Mouse (Mus musculus) cerebellum, postnatal 10 days (tissue): ENCODE data around the gene Fcamr.

Experiments
- DNase-seq, 2 experiments: peaks; one replicate each; pipeline ENCODE4 v3.0.0; 2021; ENCODE audit warnings: mixed read lengths in 2 of 2

Gene Fcamr

GRCm38 (mm10) chr1:130800602-130801001 lies at the start of gene Fcamr:
Fcamr (plus strand) TSS chr1:130800902.
- DNase-seq, result no peak

DNA sequence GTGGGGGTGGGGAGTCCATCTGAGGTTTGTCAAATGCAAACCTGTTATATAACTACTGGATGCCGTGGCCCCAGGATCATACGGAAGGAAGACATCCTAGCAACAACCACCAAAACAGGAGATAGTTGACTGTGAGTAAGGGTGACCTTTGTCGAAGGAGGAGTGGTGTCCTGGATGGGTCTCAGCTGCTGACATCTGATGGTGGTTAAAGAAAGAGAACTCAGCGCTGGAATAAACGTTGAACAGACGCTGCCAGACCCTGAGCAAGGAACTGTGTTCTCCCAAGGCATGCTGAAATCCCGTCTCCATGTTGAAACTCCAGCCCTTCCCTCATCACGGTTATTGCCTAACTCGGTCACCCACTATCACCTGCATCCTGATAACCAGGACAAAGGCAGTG lies 41.0 kb upstream of the Fcamr start:
- DNase-seq, result no peak

GRCm38 (mm10) chr1:130761597-130761996 lies 39.1 kb upstream of the Fcamr start:
- DNase-seq, result no peak

- DNase-seq, result no peak
Observed at GRCm38 (mm10) chr1:130762045-130762760, 38.5 kb upstream of the Fcamr start.

DNA sequence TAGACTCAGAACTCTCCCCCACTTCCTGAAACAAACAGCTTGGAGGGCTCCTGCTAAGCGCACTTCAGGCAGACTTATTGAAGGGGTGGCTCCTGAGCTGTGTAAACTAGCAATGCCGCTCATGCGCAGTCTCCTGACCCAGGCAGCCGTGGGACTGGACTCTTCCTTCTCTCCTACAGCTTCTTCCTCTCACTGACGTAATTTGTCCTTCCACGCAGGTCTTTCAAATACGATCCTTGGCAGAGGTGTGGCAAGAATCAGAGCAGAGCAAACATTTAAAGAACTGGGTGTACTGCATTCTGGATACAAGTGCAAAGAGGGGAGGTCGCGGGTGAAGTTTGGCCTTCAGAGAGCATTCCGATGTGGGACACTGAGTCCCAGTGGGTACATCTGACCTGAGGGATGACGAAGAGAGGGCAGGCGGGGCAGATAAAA lies 36.7 kb upstream of the Fcamr start:
- no peak for DNase-seq

- DNase-seq, result peak; percentile 31 to 47
Observed at GRCm38 (mm10) chr1:130767066-130767465, 33.6 kb upstream of the Fcamr start.

- no peak for DNase-seq
Observed at GRCm38 (mm10) chr1:130769925-130770324, 30.8 kb upstream of the Fcamr start.

DNA sequence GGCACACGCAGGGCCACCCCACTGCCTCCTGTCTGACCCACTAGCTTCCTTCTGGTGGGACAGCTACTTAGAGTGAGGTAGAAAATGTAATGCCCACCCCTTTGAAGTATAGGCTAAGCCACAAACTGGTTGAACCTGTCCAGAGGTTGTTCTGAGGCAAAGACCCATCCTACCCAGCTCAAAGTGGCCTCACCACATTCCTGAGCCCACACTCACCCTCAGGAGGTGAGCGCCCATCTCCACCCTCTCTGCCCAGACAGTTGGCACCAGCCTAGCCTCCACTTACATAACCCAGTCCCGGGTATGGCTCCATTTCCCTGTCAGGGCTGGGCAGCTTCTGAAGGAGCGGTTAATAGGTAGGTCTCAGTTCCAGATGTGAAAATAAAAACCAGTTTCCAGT lies 30.2 kb upstream of the Fcamr start:
- no peak for DNase-seq

DNA sequence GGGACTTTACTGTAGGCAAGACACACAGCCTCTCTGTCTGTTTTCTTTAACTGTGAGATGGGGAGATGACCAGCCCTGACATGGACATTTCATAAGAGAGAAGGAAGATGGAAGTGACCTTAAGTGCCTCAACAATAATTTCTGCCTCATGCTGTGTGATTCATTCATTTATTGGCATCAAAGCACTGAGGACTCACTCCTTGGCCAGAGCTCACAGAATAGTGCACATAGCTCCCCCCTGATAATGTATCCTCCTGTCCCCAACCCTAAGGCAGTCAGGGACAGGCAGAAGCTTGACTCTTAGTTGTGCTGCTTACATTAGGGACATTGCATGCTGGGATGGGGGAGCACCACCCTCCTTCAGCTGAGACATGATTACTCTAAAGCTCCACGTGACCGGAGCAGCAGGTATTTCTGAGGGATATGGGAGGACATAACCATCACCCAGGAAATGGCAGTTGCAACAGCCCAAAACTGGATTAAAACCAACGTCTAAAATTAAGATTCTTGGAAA lies 29.7 kb upstream of the Fcamr start:
- DNase-seq, result no peak

DNA sequence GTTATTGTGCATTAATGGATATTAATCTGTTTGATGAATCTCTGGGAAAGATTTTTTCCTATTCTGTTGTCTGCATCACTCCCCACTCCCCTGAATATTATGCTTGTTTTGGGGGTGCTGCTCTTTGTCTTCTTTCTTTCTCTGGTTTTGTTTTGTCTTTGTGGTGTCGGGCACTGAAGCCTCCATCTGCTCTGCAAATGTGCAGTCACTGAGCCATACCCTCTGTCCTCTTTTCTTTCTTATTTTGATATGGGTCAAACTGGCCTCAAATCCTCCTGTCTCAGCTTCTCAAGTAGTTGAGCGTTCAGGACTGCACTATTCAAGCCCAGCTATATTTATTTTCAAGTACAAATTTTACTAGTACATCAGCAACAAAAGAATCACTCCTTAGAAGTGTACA lies 25.5 kb upstream of the Fcamr start:
- no peak for DNase-seq

DNA sequence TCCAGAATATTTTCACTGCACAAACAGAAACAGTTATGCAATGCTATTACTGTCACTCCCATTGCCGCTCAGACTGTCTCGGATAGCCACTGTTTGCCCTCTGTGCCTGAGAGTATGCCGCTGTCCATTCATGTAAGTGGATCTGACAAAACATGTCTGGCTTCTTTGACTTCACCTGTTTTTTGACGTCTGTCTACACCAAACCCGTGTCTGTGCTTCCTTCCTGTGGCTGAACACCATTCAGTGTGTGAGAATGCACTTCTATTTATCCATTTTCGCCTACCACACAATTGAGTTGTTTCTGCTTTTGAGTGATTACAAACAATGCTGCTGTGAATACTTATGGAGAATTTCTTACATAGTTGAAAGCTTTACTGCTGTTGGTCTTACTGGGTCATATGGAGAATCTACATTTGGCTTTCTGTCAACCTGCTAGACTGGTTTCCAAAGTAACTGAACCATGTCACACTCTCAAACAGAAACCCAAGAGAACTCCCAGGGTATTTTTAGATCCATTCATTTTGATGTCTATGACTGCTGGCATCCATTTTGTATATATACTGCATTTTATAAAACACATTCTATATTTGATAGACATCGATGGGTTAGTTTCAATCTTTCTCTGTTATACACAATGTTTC lies 24.9 kb upstream of the Fcamr start:
- DNase-seq, result no peak

- peak in 1 of 2 experiments; percentile 29 for DNase-seq
Observed at GRCm38 (mm10) chr1:130776645-130777044, 24.1 kb upstream of the Fcamr start.

DNA sequence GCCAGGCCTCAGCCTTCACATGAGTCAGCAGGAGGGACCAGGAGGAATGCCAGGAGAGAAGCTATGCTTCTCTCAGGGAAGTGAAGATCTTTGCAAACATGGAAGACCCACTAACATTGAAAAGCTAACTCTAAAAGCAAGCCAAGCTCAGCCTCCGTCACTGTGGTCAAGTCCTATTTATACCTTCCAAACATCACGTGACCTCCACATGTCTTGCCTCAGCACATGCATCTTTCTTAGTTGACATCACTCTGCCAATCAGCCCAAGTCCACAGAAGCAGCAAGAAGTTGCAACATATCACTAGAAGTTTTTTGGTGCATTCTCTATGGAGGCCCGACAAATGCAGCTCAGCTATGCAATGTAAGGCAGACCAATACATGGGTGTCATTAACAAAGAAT lies 20.8 kb upstream of the Fcamr start:
- no peak for DNase-seq

GRCm38 (mm10) chr1:130784054-130784453 lies 16.6 kb upstream of the Fcamr start:
- DNase-seq, result peak; percentile 48 to 52

DNA sequence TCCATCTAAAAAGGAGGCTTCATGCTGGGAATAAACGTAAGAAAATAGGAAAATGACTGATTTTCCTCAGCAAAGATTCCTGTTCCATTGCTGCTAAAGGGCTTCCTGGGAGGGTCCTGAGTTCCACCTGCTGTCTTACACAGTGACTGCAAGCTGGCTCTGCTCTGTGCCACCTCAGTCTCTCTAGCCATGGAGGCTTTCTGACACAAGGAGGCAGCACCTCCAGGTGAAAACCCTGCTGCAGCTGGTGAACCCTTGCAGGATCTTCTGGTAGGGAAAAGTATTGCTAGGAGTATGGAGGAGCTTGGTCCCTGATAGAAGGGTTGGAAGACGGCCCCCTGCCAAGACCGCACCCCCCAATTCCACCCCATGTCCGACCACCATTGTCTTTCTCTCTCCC lies 13.7 kb upstream of the Fcamr start:
- DNase-seq, result peak in 1 of 2 experiments; percentile 25

DNA sequence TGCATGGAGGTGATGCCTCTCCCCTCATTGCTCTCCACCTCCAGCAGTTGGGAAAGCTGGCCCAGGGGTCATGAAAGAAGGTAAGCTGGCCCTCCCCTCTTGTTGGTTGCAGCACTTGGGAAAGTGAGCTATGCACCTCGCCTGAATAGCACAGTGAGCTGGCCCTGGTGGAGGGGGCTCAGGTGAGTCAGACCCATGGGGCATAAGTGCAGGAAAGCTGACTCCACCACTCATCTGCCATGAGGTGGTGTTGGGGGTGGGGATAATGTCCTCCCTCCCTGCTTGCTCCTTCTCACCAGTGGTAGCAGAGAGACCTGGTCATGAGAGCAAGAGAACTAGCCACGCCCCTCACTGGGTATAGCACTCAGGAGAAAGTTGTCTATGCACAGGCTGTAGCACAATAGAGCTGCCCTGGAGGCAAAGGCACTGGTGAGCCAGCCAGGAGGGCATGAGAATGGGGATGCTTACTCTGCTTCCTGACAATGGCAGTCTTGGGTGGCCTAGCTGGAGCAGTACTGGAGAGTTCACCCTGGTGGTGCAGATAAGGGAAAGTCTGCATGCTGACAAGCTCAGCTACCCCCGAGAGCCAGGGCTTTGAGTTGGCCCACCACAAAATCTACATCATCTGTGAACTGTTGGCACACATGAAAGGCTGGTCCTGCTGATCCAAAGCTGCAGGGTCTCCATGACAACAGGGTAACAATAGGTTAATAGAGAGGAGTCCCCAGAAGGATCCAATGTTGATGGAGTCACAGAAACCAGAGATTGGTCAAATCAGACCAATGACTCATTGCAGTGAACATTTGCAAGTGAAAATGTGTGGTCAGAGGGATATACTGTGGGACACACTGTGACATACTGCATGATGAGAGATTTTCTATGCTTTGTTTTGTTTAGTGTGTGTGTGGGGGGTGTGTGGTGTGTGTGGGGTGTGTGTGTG lies 10.9 kb upstream of the Fcamr start:
- DNase-seq, result no peak

DNA sequence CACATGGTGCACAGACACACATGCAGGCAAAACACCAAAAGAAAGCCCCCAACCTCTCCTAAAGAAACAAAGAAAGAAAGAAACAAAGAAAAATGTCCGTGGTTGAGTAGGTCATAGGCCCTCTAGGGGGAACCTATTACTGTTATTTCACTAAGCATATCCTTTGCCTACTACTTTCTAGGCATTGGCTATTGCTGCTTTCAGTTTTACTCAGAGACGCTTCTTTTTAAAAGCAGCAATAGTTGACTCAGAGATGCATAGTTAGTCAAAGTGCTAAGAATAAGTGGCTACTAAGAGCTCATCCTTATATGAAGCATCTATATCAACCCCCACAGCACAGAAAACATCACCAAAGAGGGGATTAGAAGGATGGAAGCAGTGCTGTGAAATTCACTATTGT lies 5.4 kb upstream of the Fcamr start:
- no peak for DNase-seq

DNA sequence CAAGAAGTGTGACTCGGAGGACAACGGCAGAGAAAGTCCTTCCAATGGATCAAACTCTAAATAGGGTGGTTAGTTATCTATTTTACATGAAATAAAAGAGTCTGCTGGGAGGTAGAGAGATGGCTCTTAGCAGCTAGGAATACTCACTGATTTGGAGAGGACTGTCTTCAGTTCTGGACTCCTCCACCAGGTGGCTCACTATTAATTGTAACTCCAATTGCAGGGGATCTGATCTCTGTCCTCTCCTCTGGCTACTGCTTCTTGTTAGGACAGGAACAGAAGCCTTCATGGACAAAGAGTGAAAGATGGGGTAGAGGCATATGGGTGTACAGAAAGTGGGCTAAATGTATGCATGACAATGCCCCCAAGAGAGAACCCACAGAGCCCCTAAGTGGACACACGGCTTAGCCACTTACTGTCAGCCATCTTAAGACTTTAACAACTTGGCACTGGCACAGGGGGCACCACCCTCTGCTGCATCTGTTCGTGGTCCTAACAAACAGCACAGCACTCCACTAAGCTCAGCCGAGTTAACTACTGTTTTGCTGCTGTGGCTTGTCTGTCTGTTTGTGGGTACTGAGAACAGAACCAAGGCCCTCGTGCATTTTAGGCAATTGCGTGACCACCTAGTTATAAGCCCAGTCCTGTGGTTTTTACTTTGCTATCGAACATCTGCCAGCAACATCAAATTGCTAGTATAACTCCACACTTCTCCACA lies 3.6 kb upstream of the Fcamr start:
- peak; percentile 87 to 91 for DNase-seq

DNA sequence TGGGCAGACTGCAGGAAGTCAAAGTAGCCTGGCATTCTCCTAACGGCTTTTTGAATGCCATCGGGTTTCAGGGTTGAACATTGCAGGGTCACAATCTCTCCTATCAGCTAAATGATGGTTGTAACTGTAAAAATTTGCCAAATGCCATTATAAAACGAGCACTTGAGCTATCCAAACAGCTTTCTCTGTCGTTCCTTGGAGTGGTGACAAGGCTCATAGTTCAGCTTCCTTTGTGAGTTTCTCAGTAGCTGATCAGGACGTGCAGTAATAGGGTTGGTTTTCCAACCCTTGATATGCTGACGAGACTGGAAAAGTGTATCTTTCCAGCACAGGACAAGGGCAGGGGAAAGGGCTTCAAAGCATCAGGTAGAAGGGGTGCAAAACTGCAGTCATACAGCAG lies 2.7 kb upstream of the Fcamr start:
- no peak for DNase-seq

- no peak for DNase-seq
Observed at GRCm38 (mm10) chr1:130798551-130798950, 2.2 kb upstream of the Fcamr start.

GRCm38 (mm10) chr1:130799399-130799798 lies 1.3 kb upstream of the Fcamr start:
- no peak for DNase-seq

GRCm38 (mm10) chr1:130801511-130801910 lies 809 bp downstream of the Fcamr start:
- no peak for DNase-seq

- DNase-seq, result peak in 1 of 2 experiments; percentile 9
Observed at GRCm38 (mm10) chr1:130802976-130803375, 2.3 kb downstream of the Fcamr start.
